Mouse (Mus musculus) frontal cortex, postnatal 10 days (tissue): ENCODE results near the gene Hoxa13.

Experiments used
- DNase-seq, 2 experiments: peaks; one replicate each; pipeline ENCODE4 v3.0.0; 2022; ENCODE audit warnings: low spot score in 2 of 2, mixed read lengths in 1 of 2

Hoxa13 gene

DNA sequence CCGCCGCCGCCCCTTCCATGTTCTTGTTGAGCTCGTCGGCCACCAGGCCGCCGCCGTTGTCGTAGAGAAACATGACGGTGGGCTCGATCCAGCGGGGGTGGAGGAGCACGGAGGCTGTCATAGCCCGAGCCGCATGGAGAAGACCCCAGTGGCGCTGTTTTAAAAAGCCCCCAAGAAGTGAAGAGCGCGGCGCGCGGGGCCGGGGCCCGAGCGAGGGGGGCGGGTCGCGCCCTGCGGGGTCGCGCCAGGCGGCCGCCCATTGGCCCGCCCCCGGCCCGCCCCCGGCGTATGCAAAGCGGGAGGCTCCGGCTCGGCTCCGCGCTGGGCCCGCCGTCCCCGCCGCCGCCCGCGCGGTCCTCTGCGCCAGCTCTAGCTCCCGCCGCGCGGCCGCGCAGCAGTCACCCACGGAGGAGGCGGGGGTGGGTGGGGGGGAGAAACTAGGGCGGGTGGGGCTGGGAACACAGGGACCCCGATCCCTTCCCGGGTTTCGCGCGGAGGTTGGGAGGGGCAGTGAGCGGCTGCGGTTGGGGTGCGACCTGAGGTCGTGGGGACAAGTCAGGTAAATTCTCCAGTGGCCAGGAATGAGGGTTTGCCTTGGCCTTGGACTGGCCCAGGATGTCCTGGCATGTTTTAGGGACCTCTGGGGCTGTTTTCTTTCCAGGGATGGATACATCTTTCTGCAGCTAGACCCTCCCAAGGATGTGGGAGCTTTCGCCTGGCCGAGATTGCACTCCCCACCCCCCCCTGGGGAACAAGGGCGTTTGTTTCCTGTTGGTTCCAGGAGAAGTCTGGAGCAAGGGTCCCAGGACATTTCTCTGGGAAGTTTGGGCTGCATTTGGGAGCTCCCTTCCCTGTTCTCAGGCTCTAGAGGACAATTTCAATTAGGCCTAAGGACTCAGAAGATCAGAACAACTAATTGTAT is at the start of gene Hoxa13:
TSS of gene Hoxa13 (minus strand) at position 227 of the 922 bp plus-strand sequence.
- DNase-seq, result no peak

DNA sequence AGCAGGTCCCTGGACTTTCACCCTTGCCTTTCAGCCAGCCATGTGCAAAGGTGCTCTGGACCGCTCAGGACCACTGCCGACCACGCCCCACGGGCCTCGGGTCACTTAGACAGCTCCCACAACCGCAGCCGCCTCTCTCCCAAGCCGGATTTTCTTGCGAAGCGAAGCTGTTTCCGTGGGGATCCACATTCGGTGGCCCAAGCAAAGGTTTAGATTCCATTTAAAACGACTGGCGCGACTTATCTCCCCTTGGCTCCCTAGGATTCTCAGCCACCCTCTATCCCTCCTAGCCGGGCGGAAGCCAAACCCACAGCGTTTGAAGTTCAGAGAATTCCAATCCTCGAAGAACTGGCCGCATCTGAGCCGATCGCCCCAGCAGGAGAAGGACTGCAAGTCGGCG is 49.7 kb upstream of the Hoxa13 start:
- DNase-seq, result no peak

DNA sequence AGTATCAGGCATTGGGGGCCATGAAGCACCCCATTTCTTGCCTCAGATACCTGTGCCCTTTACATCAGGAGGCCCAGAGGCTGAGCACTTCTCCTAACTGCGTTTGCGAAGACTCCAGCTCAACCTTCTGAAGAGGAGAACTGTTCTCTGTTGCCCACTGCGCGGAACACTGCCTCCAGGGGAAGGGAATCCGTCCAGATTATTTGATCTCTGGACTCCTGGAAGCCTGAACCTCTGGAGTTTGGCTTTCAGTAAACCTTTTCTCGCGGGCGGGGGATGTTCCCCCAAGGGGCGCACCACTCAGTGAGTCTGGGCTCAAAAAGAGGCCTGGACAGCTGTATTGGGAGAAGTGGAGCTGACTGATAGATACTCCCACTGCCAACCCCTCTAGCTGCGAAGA is 49.1 kb upstream of the Hoxa13 start:
- DNase-seq, result no peak

DNA sequence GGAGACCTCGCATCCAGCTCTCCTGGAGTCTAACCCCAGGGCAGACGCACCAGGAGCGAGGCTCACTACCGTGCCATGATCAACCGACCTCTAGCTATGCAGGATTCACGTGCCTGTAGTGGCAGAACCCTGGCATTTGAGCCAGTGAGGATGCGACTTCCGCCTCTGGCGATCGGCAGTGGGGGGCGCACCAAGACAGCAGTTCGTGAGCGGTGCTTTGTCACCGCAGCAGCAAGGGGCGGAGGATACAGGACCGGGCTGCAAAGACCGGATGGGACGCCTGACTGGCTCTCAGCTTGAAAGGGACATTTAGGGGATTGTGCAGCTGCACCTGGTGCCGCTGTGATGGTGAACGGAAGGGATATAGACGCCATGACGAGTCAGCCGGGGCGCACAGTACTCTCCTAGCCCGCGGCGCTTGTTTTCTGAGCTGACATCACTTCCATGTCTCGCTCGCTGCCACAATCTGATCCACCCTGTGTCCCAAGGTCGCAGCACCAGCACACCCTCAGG is 45.3 kb upstream of the Hoxa13 start:
- DNase-seq, result peak; percentile 22 to 64

DNA sequence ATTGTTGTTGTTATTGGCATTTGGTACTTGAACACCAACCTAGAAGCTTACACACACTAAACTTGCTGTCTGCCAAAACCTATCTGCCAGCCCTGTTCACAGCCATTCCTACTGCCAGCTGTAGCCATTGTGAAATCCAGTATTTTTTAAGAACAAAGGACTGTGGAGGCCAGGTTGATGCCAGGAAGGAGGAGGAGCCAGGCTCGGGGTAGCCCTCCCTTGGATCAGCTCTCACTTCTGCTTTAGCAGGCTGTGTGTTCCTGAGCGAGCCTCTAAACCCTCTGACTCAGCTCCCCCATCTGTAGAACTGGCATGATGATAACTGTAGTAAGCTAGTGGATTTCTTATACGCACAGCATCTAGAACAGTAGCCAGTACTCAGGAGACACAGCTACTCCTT is 42.7 kb upstream of the Hoxa13 start:
- DNase-seq, result no peak

DNA sequence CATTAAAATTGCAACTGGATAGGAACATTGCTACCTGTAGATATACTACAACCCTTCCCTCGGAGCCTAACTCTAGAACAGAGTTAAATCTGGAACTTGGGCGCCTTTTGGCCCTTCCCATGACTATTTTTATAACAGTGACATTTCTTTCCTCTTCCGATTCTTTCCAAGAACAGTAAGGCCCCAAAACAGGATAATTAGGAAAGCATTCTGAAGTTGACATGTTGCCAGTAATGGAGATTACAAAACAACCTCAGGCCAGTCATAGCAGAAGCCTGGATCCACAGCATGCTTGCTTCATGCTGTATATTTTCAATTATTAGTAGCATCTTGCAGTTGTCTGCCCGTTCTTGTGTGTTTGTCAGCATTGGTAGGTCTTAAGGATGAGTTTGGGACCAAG is 40.1 kb upstream of the Hoxa13 start:
- no peak for DNase-seq

DNA sequence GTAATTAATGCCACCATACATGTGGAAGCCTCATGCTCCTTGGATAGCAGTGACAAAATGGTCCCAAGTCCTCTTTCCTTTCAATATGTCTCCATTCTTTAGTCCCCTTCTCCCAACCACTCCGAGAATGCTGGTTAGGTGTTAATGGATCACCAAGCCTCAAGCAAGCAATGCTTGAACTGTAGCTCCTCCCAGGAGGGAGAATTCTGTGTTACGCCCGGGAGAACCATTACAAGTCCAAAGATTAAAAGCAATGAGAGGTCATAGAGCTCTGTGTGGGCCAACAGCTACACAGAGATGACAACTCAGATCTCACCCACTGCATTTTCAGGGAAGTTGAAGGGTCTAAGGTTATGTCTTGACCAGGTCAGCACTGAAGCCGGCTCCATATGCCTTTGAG is 37.8 kb upstream of the Hoxa13 start:
- no peak for DNase-seq

DNA sequence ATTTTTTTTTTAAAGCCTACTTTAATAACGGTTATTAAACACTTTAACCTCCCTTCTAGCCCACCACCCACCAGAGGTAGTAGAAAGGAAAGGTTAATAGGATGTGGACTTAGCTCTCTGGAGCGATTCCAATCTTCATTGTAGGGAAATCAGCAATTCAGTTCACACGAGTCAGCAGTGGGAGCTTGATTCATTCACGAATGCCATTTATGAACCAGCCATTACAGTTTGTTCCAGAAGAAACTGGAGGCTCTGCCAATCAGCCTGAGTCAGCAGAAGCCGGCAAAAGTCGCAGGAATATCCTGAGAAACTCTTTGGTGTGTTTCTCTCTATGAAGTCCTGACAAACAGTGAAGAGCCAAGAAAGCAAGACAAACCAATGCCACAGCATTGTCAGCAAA is 33.9 kb upstream of the Hoxa13 start:
- no peak for DNase-seq

DNA sequence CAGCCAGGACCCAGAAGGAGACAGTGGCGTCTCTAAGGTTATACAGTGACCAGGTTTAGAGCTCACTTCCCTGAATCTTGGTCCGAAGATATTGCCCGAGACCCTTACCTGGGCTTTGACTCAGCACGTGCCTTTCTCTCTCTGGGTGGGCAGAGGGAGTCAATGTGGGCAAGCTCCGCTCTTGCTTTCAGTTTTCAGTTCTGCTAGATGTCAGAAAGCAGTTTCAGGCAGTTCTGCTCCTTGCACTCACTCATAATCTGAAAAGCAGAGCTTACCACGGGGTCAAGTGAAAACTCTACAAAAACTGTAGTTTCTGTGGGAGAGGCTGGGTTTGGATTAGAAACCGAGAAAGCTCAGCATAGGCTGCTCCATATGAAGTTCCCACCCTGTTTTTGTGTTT is 31.6 kb upstream of the Hoxa13 start:
- DNase-seq, result no peak

DNA sequence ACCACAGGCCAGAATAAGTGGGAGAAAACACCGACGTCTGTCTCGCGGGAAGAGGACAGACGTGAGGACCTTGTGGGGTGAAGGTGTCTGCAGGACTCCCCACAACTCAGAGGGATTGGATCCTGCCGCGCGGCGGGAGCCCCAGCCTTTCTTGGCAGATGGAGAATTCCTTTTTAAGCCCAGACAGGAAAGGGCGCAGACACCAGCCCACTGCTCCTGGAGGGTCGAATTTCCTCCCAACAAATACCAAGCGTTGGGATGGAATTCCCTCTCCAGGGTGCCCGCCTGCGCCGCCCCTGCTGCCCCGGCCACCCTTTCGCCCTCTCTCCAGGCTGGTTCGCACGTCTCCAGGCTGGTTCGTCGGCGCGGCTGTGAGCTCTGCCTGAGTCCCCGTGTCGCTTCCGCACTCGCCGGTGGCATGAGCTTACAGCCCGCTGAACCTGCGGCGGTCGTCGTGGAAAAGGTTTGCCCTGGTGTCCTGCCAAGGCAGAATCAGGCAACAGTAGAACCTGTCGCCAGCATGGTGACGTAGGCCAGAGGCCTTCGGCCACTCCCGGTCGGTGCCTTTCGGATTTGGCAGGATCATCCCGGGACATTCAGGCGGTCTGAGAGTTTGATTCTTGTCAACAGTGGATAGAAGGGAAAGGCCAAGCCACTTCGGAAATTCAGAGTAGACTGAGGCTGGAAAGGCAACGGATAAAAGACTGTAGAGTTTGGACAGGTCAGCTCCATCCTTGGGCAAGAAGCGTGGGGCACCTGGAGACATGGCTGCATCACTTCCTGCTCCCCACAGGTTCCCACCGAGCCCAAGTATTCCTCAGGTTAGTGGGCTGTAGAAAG is 30.6 kb upstream of the Hoxa13 start:
- no peak for DNase-seq

DNA sequence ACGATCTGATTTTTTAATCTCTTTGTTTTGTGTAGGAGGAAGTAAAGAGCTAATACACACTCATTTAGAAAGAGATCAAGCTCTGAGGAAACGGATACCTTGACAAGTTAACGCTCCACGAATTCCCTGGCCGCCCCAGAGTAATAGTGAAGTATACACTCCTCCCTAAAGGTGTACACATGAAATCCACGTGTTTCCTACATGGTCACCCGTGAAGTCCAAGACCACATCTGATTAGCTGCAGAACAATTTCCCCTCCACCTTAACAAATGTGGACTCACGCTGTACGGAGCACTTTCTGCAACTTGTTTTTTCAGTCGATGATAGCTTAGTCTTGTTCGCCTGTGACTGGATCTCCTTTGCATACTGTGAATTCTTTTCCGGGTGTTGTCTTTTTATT is 29.5 kb upstream of the Hoxa13 start:
- DNase-seq, result no peak

DNA sequence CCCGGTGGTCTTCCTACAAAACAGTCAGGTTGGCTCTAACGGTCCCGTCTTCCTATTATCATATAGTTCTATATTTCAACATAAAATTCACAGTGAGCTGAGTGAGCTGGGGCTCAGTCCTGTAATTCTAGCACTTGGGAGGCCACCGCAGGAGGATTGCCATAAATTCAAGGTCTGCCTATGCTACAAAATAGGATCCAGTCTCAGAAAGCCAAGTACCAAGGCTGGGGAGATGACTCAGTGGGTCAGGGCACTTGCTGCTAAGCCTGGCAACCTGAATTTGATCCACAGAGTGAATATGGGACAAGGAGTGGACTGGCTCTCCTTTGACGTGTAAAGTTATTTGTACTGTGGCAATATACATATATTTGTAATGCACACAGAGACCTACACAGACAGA is 23.2 kb upstream of the Hoxa13 start:
- no peak for DNase-seq

DNA sequence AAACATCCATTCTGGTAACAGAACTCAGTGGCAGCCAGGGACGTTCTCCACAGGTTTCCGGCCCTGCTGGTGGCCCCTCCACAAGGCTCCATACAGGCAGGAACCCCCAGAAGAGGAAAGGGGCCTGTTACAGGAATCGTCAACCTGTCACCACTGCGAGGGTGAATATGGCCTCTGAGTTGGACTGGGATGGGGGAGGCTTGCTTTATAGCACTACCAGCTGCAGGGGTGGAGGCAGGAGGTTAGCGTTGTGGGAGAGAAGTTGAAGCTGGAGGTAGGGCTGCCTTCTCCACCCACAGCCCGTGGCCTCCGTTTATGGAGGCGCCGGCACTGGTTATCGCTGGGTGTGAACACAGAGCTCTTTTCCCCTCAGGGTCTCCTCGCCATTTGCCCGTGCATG is 20.4 kb upstream of the Hoxa13 start:
- no peak for DNase-seq

DNA sequence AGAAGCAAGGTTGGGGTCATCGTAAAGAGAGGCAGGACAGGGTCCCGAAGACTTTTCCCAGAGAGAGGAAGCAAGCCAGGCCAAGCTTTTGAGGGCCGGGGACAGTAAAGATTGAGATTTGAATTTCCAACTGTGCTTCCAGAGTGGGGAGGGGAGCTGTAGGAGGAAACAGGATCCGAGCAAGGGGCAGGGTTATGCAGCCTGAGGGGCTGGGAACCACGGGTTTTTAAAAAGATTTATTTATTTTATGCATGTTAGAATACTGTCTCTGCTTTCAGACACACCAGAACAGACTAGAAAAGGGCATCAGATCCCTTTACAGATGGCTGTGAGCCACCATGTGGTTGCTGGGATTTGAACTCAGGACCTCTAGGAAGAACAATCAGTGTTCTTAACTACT is 16.2 kb upstream of the Hoxa13 start:
- no peak for DNase-seq

DNA sequence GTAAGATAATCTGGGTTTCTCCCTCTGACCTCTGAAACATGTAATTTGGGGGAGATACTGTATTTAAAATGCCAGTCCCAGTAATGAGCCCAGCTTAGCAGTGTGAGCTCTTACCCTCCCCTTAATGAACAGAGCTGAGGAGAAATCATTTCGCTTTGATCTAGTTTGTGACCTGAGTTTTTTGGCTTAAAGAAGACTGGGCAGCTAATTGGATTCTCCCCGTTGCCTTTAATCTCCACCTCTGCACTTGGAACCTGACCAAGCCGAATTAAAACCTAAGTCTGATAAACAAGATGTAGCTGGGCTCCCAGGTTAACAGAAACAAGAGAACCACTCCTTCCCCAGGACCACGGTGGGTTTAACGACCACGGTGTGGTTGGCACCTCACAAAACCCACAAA is 15.7 kb upstream of the Hoxa13 start:
- no peak for DNase-seq

DNA sequence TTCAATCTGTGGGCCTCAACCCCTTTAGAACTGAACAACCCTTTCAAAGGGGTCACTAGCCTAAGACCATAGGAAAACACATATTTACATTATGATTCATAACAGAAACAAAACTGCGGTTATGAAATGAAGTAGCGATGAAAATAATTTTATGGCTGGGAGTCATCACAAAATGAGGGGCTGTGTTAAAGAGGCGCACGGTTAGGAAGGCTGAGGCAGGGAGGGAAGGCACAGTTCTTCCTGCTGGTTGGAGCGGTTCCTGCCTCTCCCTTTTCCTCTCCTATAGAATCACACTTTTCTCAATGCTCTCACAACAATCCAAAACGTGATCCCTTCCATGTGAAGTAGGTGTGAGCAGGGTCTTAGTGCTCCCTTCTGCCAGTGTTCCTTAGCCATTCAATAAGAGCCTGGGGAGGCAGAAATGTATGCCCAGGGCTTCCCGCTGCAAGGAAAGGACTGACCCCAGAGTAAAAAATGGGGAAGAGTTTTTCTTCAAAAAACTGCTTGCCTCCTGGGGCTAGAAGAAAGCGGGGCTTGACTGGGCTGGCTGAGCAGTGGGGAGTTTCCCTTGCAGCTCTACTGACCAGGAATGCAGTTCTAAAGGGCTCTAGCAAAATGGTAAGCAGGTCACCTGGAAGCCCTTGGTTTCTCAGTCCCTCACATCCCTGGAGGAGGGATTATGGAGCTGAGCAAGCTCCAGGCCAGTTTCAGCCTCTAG is 15.0 kb upstream of the Hoxa13 start:
- no peak for DNase-seq

DNA sequence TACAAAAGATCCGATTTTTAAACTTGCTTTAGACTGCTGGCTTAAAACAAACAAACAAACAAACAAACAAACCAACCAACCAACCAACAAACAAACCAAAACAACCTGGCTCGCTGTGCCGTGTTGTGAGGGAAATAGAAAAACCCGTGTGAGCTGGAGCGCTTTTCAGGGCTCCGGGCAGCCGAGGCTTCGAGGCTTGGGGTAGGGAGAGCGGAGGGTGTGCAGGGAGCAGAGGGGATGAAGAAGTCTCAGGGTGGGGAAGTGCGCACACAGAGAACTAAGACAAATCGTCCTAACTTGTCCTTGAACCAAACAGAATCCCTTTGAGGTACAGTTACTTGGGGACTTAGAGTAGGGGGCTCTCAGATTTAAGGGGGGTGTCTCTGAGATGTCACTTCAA is 13.9 kb upstream of the Hoxa13 start:
- DNase-seq, result no peak

DNA sequence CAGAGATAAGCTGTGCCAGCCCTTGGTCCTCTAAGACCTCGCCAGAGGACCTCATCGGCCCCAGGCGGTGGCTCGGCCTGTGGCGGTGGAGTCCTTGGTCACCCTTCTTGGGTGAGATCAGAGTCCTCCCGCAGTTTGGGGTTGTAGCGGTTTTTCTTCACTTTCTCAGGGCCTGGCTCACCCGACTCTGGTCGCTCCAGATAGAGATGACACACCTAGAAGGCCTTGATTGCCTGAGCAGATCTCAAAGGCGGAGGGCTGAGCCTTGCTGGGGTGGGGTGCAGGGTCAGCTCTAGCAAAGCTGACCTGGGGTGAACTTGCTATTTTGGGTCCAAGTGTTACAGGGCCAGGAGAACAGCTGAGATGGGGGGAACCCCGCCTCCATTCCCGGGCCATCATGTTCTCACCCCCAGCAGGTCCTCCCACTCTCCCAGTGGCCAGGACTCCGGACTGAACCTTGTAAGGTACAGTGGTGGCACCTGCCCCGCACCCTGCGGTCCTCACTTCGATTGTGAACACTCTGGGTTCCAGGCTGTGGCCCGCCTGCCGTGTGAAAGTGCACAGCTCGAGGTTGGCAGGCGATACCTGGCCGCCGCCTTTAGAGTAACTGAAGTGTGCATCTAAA is 13.1 kb upstream of the Hoxa13 start:
- DNase-seq, result no peak

DNA sequence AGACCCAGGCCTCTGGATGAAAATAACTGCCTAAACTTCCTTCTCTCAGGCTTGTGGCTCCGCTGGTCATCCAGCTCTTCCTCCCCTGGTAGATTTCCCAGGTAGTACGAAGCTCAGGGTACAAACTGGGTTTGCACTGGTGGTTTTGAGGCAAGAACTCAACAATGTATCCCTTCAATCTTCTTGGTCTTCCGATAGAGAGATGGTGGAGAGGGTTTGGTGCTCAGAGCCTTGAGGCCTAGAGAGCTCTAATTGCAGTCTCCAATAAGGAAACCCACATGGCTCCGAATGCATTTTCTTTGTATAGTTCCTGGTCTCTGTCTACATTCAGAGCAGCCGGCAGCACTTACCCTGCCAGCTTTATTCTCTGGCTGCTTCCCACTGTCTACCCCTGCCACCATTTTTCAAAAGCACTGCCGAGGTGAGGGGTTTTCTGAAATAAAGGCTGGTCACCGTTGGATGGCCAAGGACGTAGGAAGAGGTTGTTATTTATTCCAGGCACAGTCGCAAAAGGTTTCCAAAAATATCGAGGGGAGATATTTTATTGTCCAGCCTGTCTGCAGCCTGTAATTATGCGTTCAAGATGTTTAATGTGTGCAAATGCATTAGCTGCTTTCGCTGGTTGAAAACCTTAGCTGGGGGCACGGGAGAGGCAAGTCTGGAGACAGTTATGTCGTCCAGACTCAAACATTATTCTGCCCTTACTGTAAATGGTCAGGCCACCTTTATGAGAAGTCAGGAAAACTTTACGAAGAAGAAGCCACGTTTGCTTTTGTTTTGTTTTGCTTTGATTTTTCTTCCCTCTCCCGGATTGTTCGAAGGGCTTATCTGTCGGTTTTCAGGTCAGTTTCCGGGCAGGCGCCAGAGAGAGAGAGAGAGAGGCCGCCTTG is 12.3 kb upstream of the Hoxa13 start:
- no peak for DNase-seq
